Mouse (Mus musculus) hindbrain, embryonic 10.5 days (tissue): ENCODE measurements around the gene Metrn. TPM values are rescaled to one million over a fixed set of nuclear protein-coding genes. Genes with fewer than 3 reads are reported as not detected.

Experiments used
- DNase-seq: peaks from one replicate; pipeline ENCODE4 v3.0.0-alpha.2; 2017; ENCODE audit warnings: low spot score
- H3K27ac ChIP-seq: fragments of 300-500 bp; sonication (generic); 2 replicates; pipeline ENCODE4 v1.5.1; 2016; ENCODE audit warnings: mild to moderate bottlenecking, moderate library complexity
- H3K27me3 ChIP-seq: fragments of 300-500 bp; sonication (generic); 2 replicates; pipeline ENCODE4 v1.6.1; 2016; ENCODE audit warnings: mild to moderate bottlenecking; ENCODE audit not compliant: poor library complexity, insufficient read depth, severe bottlenecking
- H3K36me3 ChIP-seq: fragments of 300-500 bp; sonication (generic); 2 replicates; pipeline ENCODE4 v1.6.1; 2016; ENCODE audit warnings: mild to moderate bottlenecking, moderate library complexity
- H3K4me1 ChIP-seq: fragments of 300-500 bp; sonication (generic); replicated peaks from 2 replicates; pipeline ENCODE4 v1.6.1; 2016; ENCODE audit warnings: mild to moderate bottlenecking
- H3K4me3 ChIP-seq: fragments of 300-500 bp; sonication (generic); 2 replicates; pipeline ENCODE4 v1.5.1; 2016; ENCODE audit warnings: mild to moderate bottlenecking, moderate library complexity
- H3K9me3 ChIP-seq: fragments of 300-500 bp; sonication (generic); 2 replicates; pipeline ENCODE4 v1.6.1; 2016; ENCODE audit warnings: mild to moderate bottlenecking, moderate library complexity
- WGBS: fragments of 180-500 bp; shearing (Covaris S2); methylation state at CpG from one replicate; pipeline ENCODE4 v1.1.7; 2016; 5-methylcytosine and 5-hydroxymethylcytosine counted together
- polyA plus RNA-seq: library from polyadenylated mRNA; unstranded; fragments of >200 nt; fragmentation: Nextera tagmentation; extraction: Ambion mirVana; gene quantifications from 2 replicates; pipeline ENCODE4 v1.2.1, GENCODE M21; 2016

Gene Metrn
- polyA plus RNA-seq, 1 experiment from 2014 or later = 174 TPM

DNA sequence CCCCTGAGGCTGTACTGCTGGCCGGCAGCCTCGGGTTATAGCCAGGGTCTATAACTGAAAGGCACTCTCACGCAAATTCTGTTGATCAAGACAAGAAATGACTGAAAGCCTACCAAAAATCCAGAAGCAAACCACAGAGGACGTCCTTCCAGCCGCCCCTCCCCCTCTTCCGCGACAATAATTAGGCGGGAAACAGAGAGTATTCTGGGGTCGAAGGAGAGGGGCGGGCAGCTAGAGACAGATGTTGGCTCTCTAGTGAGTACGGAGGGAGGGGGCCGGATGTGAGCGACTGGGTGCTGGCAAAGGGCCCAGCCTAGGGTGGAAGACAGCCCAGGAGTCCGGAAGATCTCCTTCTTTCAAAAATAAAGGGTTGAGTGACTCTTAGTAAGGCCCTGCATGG, 4.3 kb downstream of the Metrn start, which contains the start of gene Fam173a:
Gene Fam173a (minus strand): TSS at position 287 of the 400 bp plus-strand sequence.
- peak within 1 kb of the TSS; percentile 86 for H3K4me3 ChIP-seq
- peak within 1 kb of the TSS; percentile 95 for H3K27ac ChIP-seq
- no peaks in the 10 kb centered on the region for H3K27me3 ChIP-seq
- 2% methylated on average over 14 of the region's 14 CpGs for WGBS
- peaks cover 73% of the 10 kb centered on the region for H3K4me1 ChIP-seq
- peaks cover 55% of the 10 kb centered on the region for H3K36me3 ChIP-seq
- DNase-seq = peak; percentile 71
- no peaks in the 10 kb centered on the region for H3K9me3 ChIP-seq

GRCm38 (mm10) chr17:25791843-25792527, 5.0 kb downstream of the Metrn start:
- Histone ChIP-seq H3K36me3 (peaks cover 61% of the 10 kb centered on the region), H3K4me3 (peak overlapping the region; percentile 86), H3K27ac (peak overlapping the region; percentile 95), H3K4me1 (peaks cover 67% of the 10 kb centered on the region), H3K27me3 (no peaks in the 10 kb centered on the region), H3K9me3 (no peaks in the 10 kb centered on the region)
- DNase-seq = peak; percentile 86
- under 1% methylated on average over 45 of the region's 45 CpGs for WGBS

DNA sequence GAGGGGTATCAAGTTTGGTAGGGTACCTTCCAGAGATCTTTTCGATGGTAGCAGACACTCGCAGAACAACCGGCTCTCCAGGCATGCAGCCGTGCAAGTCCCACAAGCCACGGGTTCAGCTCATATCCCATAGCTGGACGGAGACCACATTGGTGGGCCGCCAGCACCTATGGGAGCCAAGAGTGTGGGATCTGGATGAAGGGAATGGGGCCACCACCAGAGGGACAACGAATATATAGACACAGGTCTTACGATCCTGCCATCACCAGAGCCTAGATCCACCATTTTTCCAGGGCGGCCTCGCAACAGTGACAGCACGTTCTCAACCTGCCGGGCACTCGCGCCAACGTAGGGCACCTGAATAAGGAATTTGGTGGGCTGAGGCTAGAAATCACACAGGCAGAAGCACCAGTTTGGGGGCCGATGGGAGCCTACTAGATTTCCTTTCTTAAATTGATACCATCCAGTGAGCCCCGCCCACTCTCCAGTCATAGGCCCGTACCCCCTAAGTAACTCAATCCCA, 5.6 kb downstream of the Metrn start:
- H3K9me3 ChIP-seq = no peaks in the 10 kb centered on the region
- H3K4me3 ChIP-seq = peak overlapping the region; percentile 86
- no peaks in the 10 kb centered on the region for H3K27me3 ChIP-seq
- peak overlapping the region; percentile 95 for H3K27ac ChIP-seq
- peak; percentile 45 for DNase-seq
- WGBS = 31% methylated on average over 19 of the region's 19 CpGs
- H3K4me1 ChIP-seq = peaks cover 62% of the 10 kb centered on the region
- H3K36me3 ChIP-seq = peaks cover 66% of the 10 kb centered on the region

DNA sequence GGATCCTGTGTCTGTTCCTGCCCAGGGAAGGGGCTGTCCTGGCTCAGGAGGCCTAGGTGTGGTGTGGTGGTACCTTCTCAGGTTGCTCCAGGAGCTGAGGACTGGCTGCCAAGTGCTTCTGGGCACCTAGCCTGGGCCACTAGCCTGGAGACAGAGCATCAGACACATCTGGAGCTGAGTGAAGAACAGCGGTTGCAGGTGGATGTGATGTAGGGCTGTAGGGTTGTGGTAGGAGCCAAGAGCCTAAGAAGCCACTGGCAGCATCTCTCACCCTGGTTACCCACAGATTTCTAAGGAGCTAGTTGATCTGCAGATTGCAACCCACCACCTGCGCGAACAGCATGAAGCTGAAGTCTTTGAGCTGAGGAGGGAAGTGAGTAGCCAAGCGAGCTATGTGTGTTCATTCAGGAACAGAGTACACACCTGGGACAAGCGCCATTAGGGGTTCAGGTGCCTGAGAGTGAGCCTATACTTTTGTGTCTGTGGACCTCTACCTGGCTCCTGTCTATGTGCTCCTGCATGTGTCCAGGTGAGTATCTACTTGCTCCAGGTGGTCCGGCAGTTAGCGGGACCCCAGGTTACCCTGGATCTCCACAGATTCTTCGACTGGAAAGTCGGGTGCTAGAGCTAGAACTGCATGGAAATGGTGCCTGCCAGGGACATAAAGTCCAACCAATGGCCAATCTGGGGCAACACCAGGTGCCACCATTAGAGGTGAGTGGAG, 10.0 kb downstream of the Metrn start:
- no peak overlapping the region for H3K27ac ChIP-seq
- H3K4me1 ChIP-seq = peaks cover 53% of the 10 kb centered on the region
- no peaks in the 10 kb centered on the region for H3K9me3 ChIP-seq
- DNase-seq = no peak
- H3K27me3 ChIP-seq = no peaks in the 10 kb centered on the region
- H3K36me3 ChIP-seq = peaks cover 65% of the 10 kb centered on the region
- 0 out of 2 replicates have a peak overlapping the region, but pooled peaks have one; percentile 1 for H3K4me3 ChIP-seq
- 91% methylated on average over 9 of the region's 9 CpGs for WGBS

DNA sequence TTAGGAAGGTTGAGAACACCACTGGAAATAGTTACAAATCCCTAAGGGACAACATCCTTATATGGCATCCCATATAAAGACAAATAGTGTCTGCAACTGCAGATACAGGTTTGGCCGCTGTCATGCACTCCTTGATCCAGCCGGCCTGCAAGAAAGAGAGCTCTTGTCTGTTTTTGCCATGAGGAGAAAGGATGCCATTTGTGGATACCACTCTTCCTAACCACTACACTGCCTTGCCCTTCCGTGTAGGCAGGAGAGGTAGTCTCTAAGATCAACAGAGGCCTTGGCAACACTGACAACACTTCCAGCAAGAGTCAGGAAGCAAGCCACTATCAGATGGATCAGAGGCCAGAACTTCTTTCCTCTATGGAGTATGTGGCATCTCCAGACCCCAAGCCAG, 10.7 kb downstream of the Metrn start, which contains the start of gene Ccdc78:
Gene Ccdc78 (plus strand): TSS at position 301 of the 400 bp plus-strand sequence.
- WGBS = 87% methylated on average over 3 of the region's 3 CpGs
- Histone ChIP-seq H3K27ac (peak within 1 kb of the TSS; percentile 97), H3K4me3 (peak within 1 kb of the TSS; percentile 75), H3K36me3 (peaks cover 72% of the 10 kb centered on the region), H3K4me1 (peaks cover 49% of the 10 kb centered on the region), H3K27me3 (no peaks in the 10 kb centered on the region), H3K9me3 (no peaks in the 10 kb centered on the region)
- DNase-seq = no peak

GRCm38 (mm10) chr17:25785281-25785745, 11.6 kb downstream of the Metrn start, which contains the start of gene Haghl:
Gene Haghl (minus strand): TSS chr17:25785673.
- under 1% methylated on average over 23 of the region's 23 CpGs for WGBS
- no peaks in the 10 kb centered on the region for H3K27me3 ChIP-seq
- peak within 1 kb of the TSS; percentile 75 for H3K4me3 ChIP-seq
- peak; percentile 98 for DNase-seq
- H3K27ac ChIP-seq = peak within 1 kb of the TSS; percentile 97
- H3K36me3 ChIP-seq = peaks cover 77% of the 10 kb centered on the region
- H3K4me1 ChIP-seq = peaks cover 40% of the 10 kb centered on the region
- H3K9me3 ChIP-seq = no peaks in the 10 kb centered on the region

GRCm38 (mm10) chr17:25783861-25784574, 12.9 kb downstream of the Metrn start:
- Histone ChIP-seq H3K4me1 (peaks cover 39% of the 10 kb centered on the region), H3K27me3 (no peaks in the 10 kb centered on the region), H3K4me3 (peak overlapping the region; percentile 75), H3K27ac (peak overlapping the region; percentile 97), H3K36me3 (peaks cover 75% of the 10 kb centered on the region), H3K9me3 (no peaks in the 10 kb centered on the region)
- no peak for DNase-seq
- WGBS = 87% methylated on average over 15 of the region's 15 CpGs

DNA sequence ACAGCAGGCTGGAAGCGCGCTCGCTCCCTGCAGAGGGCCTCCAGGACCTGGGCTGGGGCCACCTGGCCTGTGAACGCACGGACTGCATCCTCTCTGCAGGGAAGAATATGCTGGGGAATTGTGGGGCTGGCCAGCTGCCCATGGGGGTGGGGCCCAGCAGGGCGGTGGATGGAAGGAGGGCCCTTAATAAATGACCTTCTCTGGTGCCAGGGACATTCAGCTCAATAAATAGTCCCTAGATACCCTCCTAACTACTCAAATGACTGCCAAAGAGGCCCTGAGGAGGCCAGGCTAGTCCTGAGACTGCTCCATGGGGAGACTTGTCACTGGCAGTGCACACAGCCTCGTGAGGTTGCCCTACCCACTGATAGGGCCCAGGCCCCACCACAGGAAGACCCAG, 13.8 kb downstream of the Metrn start:
- Histone ChIP-seq H3K4me1 (peaks cover 39% of the 10 kb centered on the region), H3K27ac (no peak overlapping the region), H3K9me3 (no peaks in the 10 kb centered on the region), H3K27me3 (no peaks in the 10 kb centered on the region), H3K36me3 (peaks cover 66% of the 10 kb centered on the region), H3K4me3 (peak overlapping the region; percentile 5; the same call in 1 of the 2 replicates)
- no peak for DNase-seq
- WGBS = 87% methylated on average over 7 of the region's 7 CpGs

DNA sequence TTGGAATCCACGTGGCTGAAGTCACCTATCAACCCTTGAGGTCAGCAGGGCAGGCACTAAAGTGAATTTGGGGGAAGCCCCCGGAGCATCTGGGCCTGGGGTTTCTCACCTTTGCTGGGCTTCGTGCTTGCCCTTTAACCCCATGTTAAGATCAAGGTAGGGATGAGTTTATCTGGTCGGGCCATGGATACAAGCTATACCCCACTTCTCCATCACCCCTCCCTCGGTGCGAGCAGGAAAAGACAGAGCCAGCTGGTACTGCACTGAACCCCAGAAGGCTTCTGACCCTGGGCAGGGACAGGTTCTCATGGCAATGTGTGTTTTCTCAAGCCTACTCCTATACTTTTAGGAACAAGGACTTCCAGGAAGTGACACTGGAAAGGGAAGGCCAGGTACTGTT, 15.6 kb downstream of the Metrn start:
- whole genome bisulfite sequencing = 88% methylated on average over 6 of the region's 6 CpGs
- Histone ChIP-seq H3K9me3 (no peaks in the 10 kb centered on the region), H3K27me3 (no peaks in the 10 kb centered on the region), H3K4me1 (peaks cover 37% of the 10 kb centered on the region), H3K4me3 (no peak overlapping the region), H3K27ac (no peak overlapping the region), H3K36me3 (peaks cover 60% of the 10 kb centered on the region)
- DNase-seq = no peak

DNA sequence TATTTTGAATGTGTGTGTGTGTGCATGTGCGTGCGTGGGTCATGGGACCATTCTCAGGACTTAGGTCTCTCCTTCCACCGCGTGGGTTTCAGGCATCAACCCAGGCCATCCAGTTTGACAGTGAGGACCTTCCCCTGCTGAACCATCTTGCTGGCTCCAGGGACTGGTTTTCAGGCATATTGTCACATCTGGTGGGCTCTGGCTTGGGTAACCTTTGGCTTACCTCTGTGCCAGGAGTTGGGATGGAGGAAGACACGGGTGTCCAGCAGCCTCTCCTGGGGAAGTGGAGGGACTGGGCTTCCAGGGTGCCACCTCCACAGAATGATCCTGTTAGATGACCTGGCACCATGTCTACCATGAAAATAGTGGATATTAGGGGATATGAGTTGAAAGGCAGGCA, 19.0 kb downstream of the Metrn start:
- DNase-seq = no peak
- Histone ChIP-seq H3K4me1 (peaks cover 32% of the 10 kb centered on the region), H3K27me3 (no peaks in the 10 kb centered on the region), H3K27ac (no peak overlapping the region), H3K4me3 (no peak overlapping the region), H3K9me3 (no peaks in the 10 kb centered on the region), H3K36me3 (peaks cover 45% of the 10 kb centered on the region)
- WGBS = 91% methylated on average over 5 of the region's 5 CpGs

DNA sequence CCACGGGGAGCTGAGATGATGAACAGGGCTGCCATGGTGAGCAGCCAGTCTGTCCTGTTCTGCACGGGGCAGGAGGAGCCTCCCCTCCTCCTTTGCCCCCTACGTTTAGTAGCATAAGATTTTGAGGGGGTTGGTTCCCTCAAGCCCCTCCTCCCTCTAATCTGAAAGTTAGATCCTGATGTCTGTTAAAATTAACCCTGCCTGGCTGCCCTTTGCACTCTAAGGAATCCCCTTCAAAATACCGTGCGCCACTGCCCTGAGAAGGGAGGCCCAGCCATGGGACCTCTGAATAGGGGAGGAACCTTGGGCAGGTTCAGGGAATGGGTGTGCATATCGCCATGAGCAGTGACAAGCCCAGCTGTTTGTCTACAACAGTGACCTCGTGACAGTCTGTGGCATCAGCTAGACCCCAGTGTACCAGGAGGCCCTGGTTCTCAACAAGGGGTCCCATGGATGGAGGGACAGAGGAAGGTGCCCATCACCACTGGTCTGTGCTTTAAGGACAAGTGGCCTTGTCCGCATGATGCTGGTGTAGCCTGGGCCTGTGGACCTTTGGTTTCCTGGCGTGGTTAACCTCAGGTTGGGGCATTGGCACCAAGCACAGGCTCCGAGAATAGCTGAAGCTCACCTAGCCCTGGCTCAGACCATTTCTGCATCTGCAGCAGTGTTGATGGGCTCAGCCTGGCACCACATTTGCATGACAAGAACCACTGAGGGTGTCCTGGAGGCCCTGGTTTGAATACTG, 21.4 kb downstream of the Metrn start:
- no peak overlapping the region for H3K27ac ChIP-seq
- H3K9me3 ChIP-seq = no peaks in the 10 kb centered on the region
- peaks cover 20% of the 10 kb centered on the region for H3K36me3 ChIP-seq
- H3K4me1 ChIP-seq = peaks cover 25% of the 10 kb centered on the region
- no peaks in the 10 kb centered on the region for H3K27me3 ChIP-seq
- H3K4me3 ChIP-seq = peak overlapping the region; percentile 68; the same call in 1 of the 2 replicates
- DNase-seq = no peak
- WGBS = 84% methylated on average over 10 of the region's 10 CpGs
